Mouse (Mus musculus): ENCODE measurements around the gene Mab21l1.

Gene Mab21l1

GRCm38 (mm10) chr3:55778764-55779730 lies 3.3 kb upstream of the Mab21l1 start:
- no peak for DNase-seq (ENCODE audit: low read depth, low spot score)

- peak; percentile 40 for DNase-seq (ENCODE audit: low read depth, low spot score)
Measured at GRCm38 (mm10) chr3:55780120-55781070, 1.9 kb upstream of the Mab21l1 start.

- DNase-seq (ENCODE audit: low read depth, low spot score): no peak
Measured at GRCm38 (mm10) chr3:55781429-55782055, 768 bp upstream of the Mab21l1 start.

GRCm38 (mm10) chr3:55782771-55783170 lies 461 bp downstream of the Mab21l1 start:
- no peak for DNase-seq (ENCODE audit: low read depth, low spot score)

- DNase-seq (ENCODE audit: low read depth, low spot score): no peak
Measured at GRCm38 (mm10) chr3:55783171-55784081, 1.1 kb downstream of the Mab21l1 start.

- no peak for DNase-seq (ENCODE audit: low read depth, low spot score)
Measured at GRCm38 (mm10) chr3:55784101-55784500, 1.8 kb downstream of the Mab21l1 start.

- no peak for DNase-seq (ENCODE audit: low read depth, low spot score)
Measured at GRCm38 (mm10) chr3:55785266-55785980, 3.1 kb downstream of the Mab21l1 start.

GRCm38 (mm10) chr3:55785981-55786725 lies 3.8 kb downstream of the Mab21l1 start:
- DNase-seq (ENCODE audit: low read depth, low spot score): no peak

GRCm38 (mm10) chr3:55786835-55787486 lies 4.7 kb downstream of the Mab21l1 start:
- DNase-seq (ENCODE audit: low read depth, low spot score): no peak

GRCm38 (mm10) chr3:55787487-55788213 lies 5.3 kb downstream of the Mab21l1 start:
- peak; percentile 69 for DNase-seq (ENCODE audit: low read depth, low spot score)

GRCm38 (mm10) chr3:55788214-55788586 lies 5.9 kb downstream of the Mab21l1 start:
- DNase-seq (ENCODE audit: low read depth, low spot score): no peak

- DNase-seq (ENCODE audit: low read depth, low spot score): no peak
Measured at GRCm38 (mm10) chr3:55788621-55789201, 6.4 kb downstream of the Mab21l1 start.

GRCm38 (mm10) chr3:55789856-55790255 lies 7.5 kb downstream of the Mab21l1 start:
- DNase-seq (ENCODE audit: low read depth, low spot score): no peak

GRCm38 (mm10) chr3:55790609-55791008 lies 8.3 kb downstream of the Mab21l1 start:
- no peak for DNase-seq (ENCODE audit: low read depth, low spot score)

GRCm38 (mm10) chr3:55792251-55792650 lies 9.9 kb downstream of the Mab21l1 start:
- no peak for DNase-seq (ENCODE audit: low read depth, low spot score)

- DNase-seq (ENCODE audit: low read depth, low spot score): no peak
Measured at GRCm38 (mm10) chr3:55793842-55794575, 11.7 kb downstream of the Mab21l1 start.

- no peak for DNase-seq (ENCODE audit: low read depth, low spot score)
Measured at GRCm38 (mm10) chr3:55794768-55795167, 12.5 kb downstream of the Mab21l1 start.

All from forelimb bud, embryonic 11.5 days (tissue).